Mouse (Mus musculus) ES-Bruce4 (cell line): ENCODE measurements around the gene Phgr1.

Source experiments
- CTCF ChIP-seq: IDR thresholded peaks from one replicate; pipeline ENCODE4 v1.8.1; 2011; ENCODE audit warnings: low read depth, low read length
- EP300 ChIP-seq: IDR thresholded peaks from 2 replicates; pipeline ENCODE4 v1.6.1; 2011; ENCODE audit warnings: low read depth, low read length; ENCODE audit not compliant: insufficient read depth
- POLR2A ChIP-seq: IDR thresholded peaks from one replicate; pipeline ENCODE4 v1.8.1; 2011; ENCODE audit warnings: low read length; ENCODE audit not compliant: insufficient read depth

GRCm38 (mm10) chr2:118822800-118823199, 50.2 kb downstream of the Phgr1 start:
- no peak for TF ChIP-seq POLR2A
- no peak for TF ChIP-seq CTCF
- TF ChIP-seq EP300 = no peak
